Mouse (Mus musculus) ES-Bruce4 (cell line): ENCODE results near the gene Mien1.

ENCODE experiments used
- EP300 ChIP-seq: IDR thresholded peaks from 2 replicates; pipeline ENCODE4 v1.6.1; 2011; ENCODE audit warnings: low read depth, low read length; ENCODE audit not compliant: insufficient read depth
- POLR2A ChIP-seq: IDR thresholded peaks from one replicate; pipeline ENCODE4 v1.8.1; 2011; ENCODE audit warnings: low read length; ENCODE audit not compliant: insufficient read depth

DNA sequence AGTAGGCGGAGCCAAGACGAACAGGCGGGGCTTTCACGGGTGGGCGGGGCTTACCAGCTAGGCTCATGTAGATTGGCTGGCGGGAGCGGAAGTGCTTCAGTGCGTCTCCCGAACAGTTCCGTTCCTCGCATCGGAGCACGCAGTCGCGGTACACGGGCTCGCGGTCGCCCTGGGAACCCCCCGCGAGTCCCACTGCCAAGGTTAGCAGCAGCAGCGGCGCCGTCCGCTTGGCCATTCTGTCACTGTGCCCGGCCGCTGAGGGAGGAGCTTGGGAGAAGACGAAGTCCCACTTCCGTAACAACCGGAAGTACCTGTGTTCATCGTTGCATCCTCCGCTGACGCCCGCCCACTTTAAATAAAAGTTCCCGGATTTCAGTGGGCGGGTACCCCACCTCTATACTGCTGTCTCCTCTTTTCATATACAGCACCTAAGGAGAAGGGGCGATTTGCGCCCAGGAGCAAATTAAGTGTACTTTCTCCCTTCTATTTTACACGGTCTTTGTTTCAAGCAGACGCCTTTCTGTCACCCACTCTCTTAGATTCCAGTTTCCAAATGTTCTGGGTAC lies 38.5 kb downstream of the Mien1 start, which contains the start of gene Pgap3:
- no peak for TF ChIP-seq EP300
- TF ChIP-seq POLR2A = no peak
